9 mouse cellular contexts compared by ENCODE assay signal in the genomic region with DNA sequence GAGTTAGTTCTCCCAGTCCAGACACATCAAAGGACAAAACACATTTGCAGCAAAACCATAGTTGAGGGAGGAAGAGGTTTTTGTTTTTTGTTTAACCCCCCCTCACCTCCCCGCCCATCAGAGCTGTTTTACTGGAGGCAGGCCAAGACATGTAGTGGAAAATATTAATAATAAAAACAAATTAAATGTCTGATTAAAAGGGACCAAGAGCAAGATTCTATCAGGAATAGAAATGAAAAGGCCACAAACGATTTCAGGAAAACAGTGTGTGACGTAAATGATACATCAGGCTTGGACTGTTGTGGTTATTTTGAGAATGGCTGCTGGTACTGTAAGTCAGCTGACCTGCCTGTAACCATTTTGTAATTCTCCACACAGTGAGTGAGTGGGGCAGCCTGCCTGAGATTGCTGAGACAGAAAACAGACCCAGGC.
DNase-seq lines count a peak whose midpoint lies in the region; ATAC-seq lines count a peak whose summit lies in the region.
"Had no signal": no experiment of that assay in that cellular context is flagged by ENCODE, and none has a peak within 500 bp of the region (broad histone marks: within the 10 kb centered on the region; RNA-seq: fewer than 3 reads in every experiment).

No protein-coding gene starts in this region.

- no peaks in the 10 kb centered on the region for H3K36me3 ChIP-seq in forebrain, embryonic 14.5 days (ENCODE audit: control insufficient read depth, insufficient read depth, low read length)
- H3K36me3 ChIP-seq in neural tube, embryonic 15.5 days = no peaks in the 10 kb centered on the region
- H3K36me3 ChIP-seq: liver, embryonic 13.5 days had no signal

- DNase-seq in heart, adult 11 months = peak; percentile 94
- no peak for DNase-seq in heart, postnatal 25 days (ENCODE audit: low spot score)
- peak; percentile 73 for DNase-seq in NIH3T3 (ENCODE audit: low read depth)
- DNase-seq in forebrain, embryonic 14.5 days (ENCODE audit: low spot score) = peak; percentile 46
- no peak for DNase-seq in layer of hippocampus, adult 11-12 months (ENCODE audit: low spot score)
- DNase-seq in urinary bladder, postnatal 14 days (ENCODE audit: low spot score) = no peak
- DNase-seq: liver, embryonic 13.5 days had no signal

- no peaks in the 10 kb centered on the region for H3K27me3 ChIP-seq in forebrain, embryonic 14.5 days (replicated peaks; ENCODE audit: control insufficient read depth, insufficient read depth, low read length)
- H3K27me3 ChIP-seq in neural tube, embryonic 15.5 days (replicated peaks) = no peaks in the 10 kb centered on the region
- H3K27me3 ChIP-seq: liver, embryonic 13.5 days had no signal

- 0 out of 2 replicates have a peak overlapping the region, but pooled peaks have one; percentile 5 for H3K9ac ChIP-seq in forebrain, embryonic 14.5 days (ENCODE audit: low read length)
- no peak overlapping the region for H3K9ac ChIP-seq in neural tube, embryonic 15.5 days (replicated peaks)
- H3K9ac ChIP-seq: liver, embryonic 13.5 days had no signal

- H3K27ac ChIP-seq in forebrain, embryonic 14.5 days (ENCODE audit: low read depth, low read length) = peak overlapping the region; percentile 46
- H3K27ac ChIP-seq in neural tube, embryonic 15.5 days (replicated peaks) = peak overlapping the region; percentile 7; the same call in 1 of the 2 replicates
- H3K27ac ChIP-seq: liver, embryonic 13.5 days had no signal

- WGBS in forebrain, embryonic 14.5 days = 22% methylated on average over 3 of the region's 3 CpGs
- 28% methylated on average over 3 of the region's 3 CpGs for WGBS in neural tube, embryonic 15.5 days

- no peak overlapping the region for H3K4me3 ChIP-seq in forebrain, embryonic 14.5 days (ENCODE audit: low read depth, low read length)
- no peak overlapping the region for H3K4me3 ChIP-seq in neural tube, embryonic 15.5 days (replicated peaks)
- H3K4me3 ChIP-seq: liver, embryonic 13.5 days had no signal

- intact Hi-C loops in heart, postnatal 25 days (cut with DNase I) = loop anchor here (5.0 kb wide), 2 partner anchors 41 to 89 kb away; no protein-coding TSS in a partner anchor

- peaks cover 27% of the 10 kb centered on the region for H3K4me1 ChIP-seq in forebrain, embryonic 14.5 days (ENCODE audit: control insufficient read depth, insufficient read depth, low read length)
- peaks cover 25% of the 10 kb centered on the region for H3K4me1 ChIP-seq in neural tube, embryonic 15.5 days

- ATAC-seq in forebrain, embryonic 14.5 days = no peak
- ATAC-seq in inflammation-experienced regulatory T-cells, adult 6 months = peak; percentile 72
- no peak for ATAC-seq in neural tube, embryonic 15.5 days (ENCODE audit: low FRiP score)

- H3K9me3 ChIP-seq in forebrain, embryonic 14.5 days (replicated peaks; ENCODE audit: control insufficient read depth, low read length) = no peaks in the 10 kb centered on the region
- no peaks in the 10 kb centered on the region for H3K9me3 ChIP-seq in neural tube, embryonic 15.5 days (replicated peaks)
- H3K9me3 ChIP-seq: liver, embryonic 13.5 days had no signal

- no peak overlapping the region for H3K4me2 ChIP-seq in forebrain, embryonic 14.5 days (ENCODE audit: low read length)
- H3K4me2 ChIP-seq in neural tube, embryonic 15.5 days = no peak overlapping the region
- H3K4me2 ChIP-seq: liver, embryonic 13.5 days had no signal

Comparison
In these comparisons a context has a peak if more than half of its experiments do, and no peak if none do; other contexts are left out.
1. DNase-seq: peak in heart, adult 11 months (single experiment), NIH3T3 (single experiment) and forebrain, embryonic 14.5 days (single experiment); none in heart, postnatal 25 days (single experiment), layer of hippocampus, adult 11-12 months (single experiment) and urinary bladder, postnatal 14 days (single experiment).